Mouse (Mus musculus) adrenal gland, postnatal 25 days (tissue): ENCODE data around the gene Wwp2. TPM values are rescaled to one million over a fixed set of nuclear protein-coding genes. Genes with fewer than 3 reads are reported as not detected.
A peak's percentile ranks its signal among the peaks of the same experiment; 100 is the strongest.

Experiments used
- DNase-seq: peaks from one replicate; pipeline ENCODE4 v3.0.0; 2021; ENCODE audit warnings: mixed read lengths
- long read RNA-seq: library from polyadenylated mRNA; stranded (forward); transcript quantifications from one replicate; pipeline ENCODE4 v2.0.0, GENCODE M21; 2021
- total RNA-seq: library from RNA; stranded (reverse); gene quantifications from 2 replicates; pipeline ENCODE4 v1.2.3, GENCODE M21; 2021

The Wwp2 gene
- 23.9 and 44.1 TPM in 2 replicates for total RNA-seq
- long read RNA-seq, full-length matches to known transcripts = 19 of 33 reads
- long read RNA-seq, partial matches to known transcripts = 11 of 33 reads
- long read RNA-seq, other reads (novel, unspliced or antisense) = 3 of 33 reads

- peak; percentile 79 for DNase-seq
Observed at GRCm38 (mm10) chr8:107435962-107436831, at the start of gene Wwp2. Wwp2 (plus strand) TSS chr8:107436365.

GRCm38 (mm10) chr8:107386642-107387041 lies 49.5 kb upstream of the Wwp2 start:
- DNase-seq = no peak

GRCm38 (mm10) chr8:107387861-107388260 lies 48.3 kb upstream of the Wwp2 start:
- peak; percentile 55 for DNase-seq

GRCm38 (mm10) chr8:107389557-107389956 lies 46.6 kb upstream of the Wwp2 start:
- DNase-seq = peak; percentile 80

- no peak for DNase-seq
Observed at GRCm38 (mm10) chr8:107390476-107391135, 45.6 kb upstream of the Wwp2 start.

- DNase-seq = no peak
Observed at GRCm38 (mm10) chr8:107391136-107391516, 45.0 kb upstream of the Wwp2 start.

GRCm38 (mm10) chr8:107395397-107395796 lies 40.8 kb upstream of the Wwp2 start:
- no peak for DNase-seq

GRCm38 (mm10) chr8:107396106-107396670 lies 40.0 kb upstream of the Wwp2 start:
- no peak for DNase-seq

GRCm38 (mm10) chr8:107397665-107398064 lies 38.5 kb upstream of the Wwp2 start:
- DNase-seq = no peak

- DNase-seq = no peak
Observed at GRCm38 (mm10) chr8:107399495-107399894, 36.7 kb upstream of the Wwp2 start.

- no peak for DNase-seq
Observed at GRCm38 (mm10) chr8:107401866-107402265, 34.3 kb upstream of the Wwp2 start.

GRCm38 (mm10) chr8:107403038-107403781 lies 33.0 kb upstream of the Wwp2 start, which contains the start of gene Nqo1:
Nqo1 (minus strand) TSS chr8:107403206.
- DNase-seq = peak; percentile 67

- DNase-seq = no peak
Observed at GRCm38 (mm10) chr8:107404057-107404456, 32.1 kb upstream of the Wwp2 start.

- no peak for DNase-seq
Observed at GRCm38 (mm10) chr8:107405935-107406334, 30.2 kb upstream of the Wwp2 start.

GRCm38 (mm10) chr8:107411391-107411790 lies 24.8 kb upstream of the Wwp2 start:
- DNase-seq = no peak

GRCm38 (mm10) chr8:107412552-107412951 lies 23.6 kb upstream of the Wwp2 start:
- DNase-seq = no peak

- DNase-seq = no peak
Observed at GRCm38 (mm10) chr8:107413881-107414280, 22.3 kb upstream of the Wwp2 start.

- DNase-seq = no peak
Observed at GRCm38 (mm10) chr8:107417001-107417400, 19.2 kb upstream of the Wwp2 start.

- DNase-seq = no peak
Observed at GRCm38 (mm10) chr8:107424176-107424575, 12.0 kb upstream of the Wwp2 start.

- DNase-seq = peak; percentile 99
Observed at GRCm38 (mm10) chr8:107424597-107425229, 11.5 kb upstream of the Wwp2 start, which contains the start of gene Nob1. Nob1 (minus strand) TSS chr8:107425051.

- DNase-seq = no peak
Observed at GRCm38 (mm10) chr8:107425230-107425597, 11.0 kb upstream of the Wwp2 start.

- no peak for DNase-seq
Observed at GRCm38 (mm10) chr8:107430821-107431220, 5.3 kb upstream of the Wwp2 start.
